Mouse (Mus musculus) myocyte (in vitro differentiated cells): ENCODE measurements at regions not wholly inside any gene's neighbourhood (a gene's known extent, or its start where the extent isn't known, plus 50 kb on each side); places are given as distances from the start of the nearest gene placed in this dataset.

Experiments used
- CEBPB ChIP-seq: IDR thresholded peaks from 2 replicates; pipeline ENCODE4 v1.6.1; 2011; ENCODE audit warnings: mild to moderate bottlenecking, moderate library complexity; ENCODE audit not compliant: poor library complexity, insufficient read depth, severe bottlenecking
- MAX ChIP-seq: IDR thresholded peaks from one replicate; pipeline ENCODE4 v1.6.1; 2011; ENCODE audit warnings: low read depth, mild to moderate bottlenecking, control low read depth
- POLR2A ChIP-seq: IDR thresholded peaks from one replicate; pipeline ENCODE4 v1.6.1; 2011; ENCODE audit warnings: low read depth, mild to moderate bottlenecking, control low read depth, moderate library complexity; ENCODE audit not compliant: insufficient read length
- POLR2AphosphoS2 ChIP-seq: IDR thresholded peaks from one replicate; pipeline ENCODE4 v1.6.1; 2011; ENCODE audit warnings: low read depth, control low read depth; ENCODE audit not compliant: insufficient read length
- USF1 ChIP-seq: IDR thresholded peaks from one replicate; pipeline ENCODE4 v1.6.1; 2011; ENCODE audit warnings: low read depth, mild to moderate bottlenecking, control low read depth, moderate library complexity

GRCm38 (mm10) chr15:65639484-65639883 lies 624.8 kb upstream of the Gm21961 start:
- TF ChIP-seq POLR2A (no peak), POLR2AphosphoS2 (no peak), USF1 (no peak), CEBPB (no peak), MAX (no peak)
